Mouse (Mus musculus) hindbrain, postnatal 0 days (tissue): ENCODE measurements around the gene Fev. TPM values are rescaled to one million over a fixed set of nuclear protein-coding genes. Genes with fewer than 3 reads are reported as not detected.

Experiments
- ATAC-seq: fragments of 200-750 bp; cut with Nextera tagmentation; 2 replicates; pipeline ENCODE4 v1.8.0; 2017; ENCODE audit warnings: mild to moderate bottlenecking, moderate TSS enrichment, moderate library complexity
- DNase-seq: peaks from one replicate; pipeline ENCODE4 v3.0.0-alpha.2; 2015; ENCODE audit warnings: low spot score
- H3K27ac ChIP-seq: fragments of 300-500 bp; sonication (generic); 2 replicates; pipeline ENCODE4 v1.5.1; 2014; ENCODE audit warnings: mild to moderate bottlenecking
- H3K27me3 ChIP-seq: fragments of 300-500 bp; sonication (generic); 2 replicates; pipeline ENCODE4 v1.6.1; 2014; ENCODE audit warnings: low read length, mixed read lengths; ENCODE audit not compliant: insufficient read depth
- H3K36me3 ChIP-seq: fragments of 300-500 bp; sonication (generic); 2 replicates; pipeline ENCODE4 v1.6.1; 2014; ENCODE audit warnings: low read length, mixed read lengths; ENCODE audit not compliant: insufficient read depth
- H3K4me1 ChIP-seq: fragments of 300-500 bp; sonication (generic); 2 replicates; pipeline ENCODE4 v1.6.1; 2014; ENCODE audit warnings: antibody characterized with exemption, low read length, mixed read lengths; ENCODE audit not compliant: insufficient read depth
- H3K4me2 ChIP-seq: fragments of 300-500 bp; sonication (generic); 2 replicates; pipeline ENCODE4 v1.6.1; 2014; ENCODE audit warnings: low read depth, mild to moderate bottlenecking, low read length, moderate library complexity, mixed read lengths
- H3K4me3 ChIP-seq: fragments of 300-500 bp; sonication (generic); 2 replicates; pipeline ENCODE4 v1.5.1; 2014; ENCODE audit warnings: low read length
- H3K9ac ChIP-seq: fragments of 300-500 bp; sonication (generic); replicated peaks from 2 replicates; pipeline ENCODE4 v1.6.1; 2014; ENCODE audit warnings: mild to moderate bottlenecking, low read length, moderate library complexity, mixed read lengths
- H3K9me3 ChIP-seq: fragments of 300-500 bp; sonication (generic); 2 replicates; pipeline ENCODE4 v1.6.1; 2016; ENCODE audit warnings: low read length, mixed read lengths
- CTCF ChIP-seq: IDR thresholded peaks from 2 replicates; pipeline ENCODE4 v1.5.1; 2016; ENCODE audit warnings: antibody characterized with exemption, control low read depth, low read depth
- WGBS: fragments of 180-500 bp; shearing (Covaris S2); extraction: QIAGEN DNeasy Blood & Tissue Kit; methylation state at CpG from one replicate; pipeline ENCODE4 v1.1.7; 2014; 5-methylcytosine and 5-hydroxymethylcytosine counted together
- polyA plus RNA-seq: library from polyadenylated mRNA; unstranded; fragments of >200 nt; fragmentation: Nextera tagmentation; extraction: Ambion mirVana; gene quantifications from 2 replicates; pipeline ENCODE4 v1.2.1, GENCODE M21; 2015
- total RNA-seq: library from RNA; depleted of rRNA; stranded (reverse); fragments of >200 nt; gene quantifications from 2 replicates; pipeline ENCODE4 v1.2.3, GENCODE M21; 2014

The Fev gene
- total and polyA plus RNA-seq, 2 experiments from 2014 or later = 0.16 to 4.2 TPM

- H3K9ac ChIP-seq = peak overlapping the region; percentile 68
- H3K4me1 ChIP-seq = peaks cover 11% of the 10 kb centered on the region
- no peaks in the 10 kb centered on the region for H3K36me3 ChIP-seq
- WGBS = 0% methylated on average over 29 of the region's 29 CpGs
- H3K4me3 ChIP-seq = peak overlapping the region; percentile 92
- no peak for TF ChIP-seq CTCF
- no peaks in the 10 kb centered on the region for H3K27me3 ChIP-seq
- peak overlapping the region; percentile 85 for H3K4me2 ChIP-seq
- ATAC-seq (peak; percentile 82), DNase-seq (peak; percentile 96)
- H3K27ac ChIP-seq = peak overlapping the region; percentile 90
- no peaks in the 10 kb centered on the region for H3K9me3 ChIP-seq
These were observed 27.0 kb downstream of the Fev start for GRCm38 (mm10) chr1:74858171-74858719.

GRCm38 (mm10) chr1:74857677-74858076 is 27.5 kb downstream of the Fev start:
- peak overlapping the region; percentile 92 for H3K4me3 ChIP-seq
- WGBS = 5% methylated on average over 4 of the region's 4 CpGs
- H3K36me3 ChIP-seq = no peaks in the 10 kb centered on the region
- no peaks in the 10 kb centered on the region for H3K27me3 ChIP-seq
- no peaks in the 10 kb centered on the region for H3K9me3 ChIP-seq
- peaks cover 11% of the 10 kb centered on the region for H3K4me1 ChIP-seq
- no peak for ATAC-seq
- peak overlapping the region; percentile 85 for H3K4me2 ChIP-seq
- peak overlapping the region; percentile 68 for H3K9ac ChIP-seq
- TF ChIP-seq CTCF = no peak
- H3K27ac ChIP-seq = peak overlapping the region; percentile 90
- DNase-seq = no peak

- no peak for TF ChIP-seq CTCF
- H3K4me3 ChIP-seq = peak overlapping the region; percentile 92
- ATAC-seq (no peak), DNase-seq (no peak)
- peak overlapping the region; percentile 95; the same call in 1 of the 2 replicates for H3K9ac ChIP-seq
- H3K9me3 ChIP-seq = no peaks in the 10 kb centered on the region
- H3K4me1 ChIP-seq = peaks cover 11% of the 10 kb centered on the region
- peak overlapping the region; percentile 85 for H3K4me2 ChIP-seq
- 7% methylated on average over 20 of the region's 20 CpGs for WGBS
- no peaks in the 10 kb centered on the region for H3K27me3 ChIP-seq
- no peaks in the 10 kb centered on the region for H3K36me3 ChIP-seq
- peak overlapping the region; percentile 90 for H3K27ac ChIP-seq
These were observed 28.0 kb downstream of the Fev start for GRCm38 (mm10) chr1:74857201-74857600.

- Histone ChIP-seq H3K4me3 (peak overlapping the region; percentile 92), H3K9me3 (no peaks in the 10 kb centered on the region), H3K9ac (peak overlapping the region; percentile 95), H3K27ac (peak overlapping the region; percentile 90), H3K4me2 (peak overlapping the region; percentile 85), H3K4me1 (peaks cover 11% of the 10 kb centered on the region), H3K27me3 (no peaks in the 10 kb centered on the region), H3K36me3 (no peaks in the 10 kb centered on the region)
- TF ChIP-seq CTCF = no peak
- 4% methylated on average over 7 of the region's 7 CpGs for WGBS
- ATAC-seq (no peak), DNase-seq (peak; percentile 12)
These were observed 28.4 kb downstream of the Fev start for GRCm38 (mm10) chr1:74856791-74857190.

- Histone ChIP-seq H3K27me3 (no peaks in the 10 kb centered on the region), H3K36me3 (no peaks in the 10 kb centered on the region), H3K4me1 (peaks cover 11% of the 10 kb centered on the region), H3K9me3 (no peaks in the 10 kb centered on the region), H3K27ac (peak overlapping the region; percentile 90), H3K9ac (peak overlapping the region; percentile 95), H3K4me3 (peak overlapping the region; percentile 92), H3K4me2 (peak overlapping the region; percentile 85)
- TF ChIP-seq CTCF = no peak
- ATAC-seq = no peak
- WGBS = 1% methylated on average over 11 of the region's 11 CpGs
- no peak for DNase-seq
These were observed 28.8 kb downstream of the Fev start for GRCm38 (mm10) chr1:74856439-74856720.

GRCm38 (mm10) chr1:74855651-74856438 is 29.4 kb downstream of the Fev start:
- no peaks in the 10 kb centered on the region for H3K36me3 ChIP-seq
- TF ChIP-seq CTCF = no peak
- H3K9ac ChIP-seq = peak overlapping the region; percentile 95
- peak overlapping the region; percentile 90 for H3K27ac ChIP-seq
- H3K4me2 ChIP-seq = peak overlapping the region; percentile 85
- WGBS = under 1% methylated on average over 74 of the region's 74 CpGs
- peak overlapping the region; percentile 92 for H3K4me3 ChIP-seq
- ATAC-seq (no peak), DNase-seq (peak; percentile 51)
- H3K27me3 ChIP-seq = no peaks in the 10 kb centered on the region
- no peaks in the 10 kb centered on the region for H3K9me3 ChIP-seq
- peaks cover 11% of the 10 kb centered on the region for H3K4me1 ChIP-seq

- peak overlapping the region; percentile 85 for H3K4me2 ChIP-seq
- peak overlapping the region; percentile 92 for H3K4me3 ChIP-seq
- WGBS = under 1% methylated on average over 46 of the region's 48 CpGs
- ATAC-seq (peak; percentile 1; the same call in 1 of the 2 replicates), DNase-seq (no peak)
- no peaks in the 10 kb centered on the region for H3K27me3 ChIP-seq
- peaks cover 11% of the 10 kb centered on the region for H3K4me1 ChIP-seq
- no peaks in the 10 kb centered on the region for H3K36me3 ChIP-seq
- no peak; the same call in 1 of the 2 replicates for TF ChIP-seq CTCF
- no peaks in the 10 kb centered on the region for H3K9me3 ChIP-seq
- H3K9ac ChIP-seq = peak overlapping the region; percentile 95
- peak overlapping the region; percentile 90 for H3K27ac ChIP-seq
These were observed 30.1 kb downstream of the Fev start for GRCm38 (mm10) chr1:74855156-74855555.
